Mouse (Mus musculus) forelimb bud, embryonic 11.5 days (tissue): ENCODE data around the gene Gab2.
"Not testable (repeated sequence)": the region's sequence is repeated elsewhere in the genome, so short reads cannot be mapped to it uniquely, and the experiment has no call there.

Experiments
- DNase-seq: peaks from one replicate; pipeline ENCODE4 v3.0.0-alpha.2; 2012; ENCODE audit warnings: low read depth, low spot score

Gab2 gene

DNA sequence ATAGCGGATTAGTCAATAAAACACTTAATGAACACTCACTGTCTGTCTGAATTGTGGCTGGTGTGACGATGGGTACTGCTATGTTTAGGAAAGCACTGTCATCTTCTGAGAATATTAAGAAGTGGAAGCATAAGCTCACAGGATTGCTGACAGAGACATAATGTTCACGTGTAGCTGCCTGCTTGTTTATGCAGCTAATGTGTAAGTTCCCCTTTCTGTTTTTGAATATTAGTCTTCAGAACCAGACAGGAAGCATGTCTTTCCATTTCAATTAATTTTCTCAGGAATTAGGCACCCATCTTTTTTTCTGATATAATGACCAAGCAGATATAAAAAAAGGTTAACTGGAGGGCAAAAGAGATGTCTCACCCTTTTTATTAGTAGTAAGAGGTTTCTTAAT lies 55.1 kb downstream of the Gab2 start:
- DNase-seq: no peak

DNA sequence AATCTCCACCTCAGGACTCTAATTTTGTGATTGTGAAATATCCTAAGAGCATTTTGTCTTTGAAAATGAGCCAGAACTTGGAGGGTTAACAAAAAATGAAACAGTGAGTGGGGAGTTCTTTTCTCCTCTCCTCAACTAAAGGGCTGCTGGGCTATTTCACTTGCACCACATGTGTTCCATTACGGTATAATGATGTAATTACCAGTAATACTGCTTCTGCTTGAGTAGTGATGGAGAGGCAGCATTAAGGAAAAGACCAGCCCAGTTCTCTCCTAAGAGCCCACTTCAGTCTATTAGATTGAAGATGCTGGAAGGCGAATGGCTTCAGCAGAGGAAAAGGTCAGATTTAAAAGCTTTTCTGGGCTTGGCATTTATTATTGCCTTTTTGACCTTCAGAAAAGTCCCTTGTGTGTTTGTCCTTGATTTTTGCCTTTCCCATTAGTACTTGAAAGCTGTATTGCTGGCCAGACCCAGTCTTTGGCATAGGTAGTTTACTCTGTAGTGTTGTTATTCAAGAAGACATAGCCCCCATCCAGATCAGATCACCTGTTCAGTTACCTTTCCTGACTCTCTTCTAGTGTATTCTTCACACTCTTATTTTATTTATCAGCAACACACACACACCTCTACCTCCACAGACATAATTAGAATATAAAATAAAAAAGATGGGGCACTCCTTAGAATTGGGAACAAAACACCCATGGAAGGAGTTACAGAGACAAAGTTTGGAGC lies 69.9 kb downstream of the Gab2 start:
- no peak for DNase-seq

DNA sequence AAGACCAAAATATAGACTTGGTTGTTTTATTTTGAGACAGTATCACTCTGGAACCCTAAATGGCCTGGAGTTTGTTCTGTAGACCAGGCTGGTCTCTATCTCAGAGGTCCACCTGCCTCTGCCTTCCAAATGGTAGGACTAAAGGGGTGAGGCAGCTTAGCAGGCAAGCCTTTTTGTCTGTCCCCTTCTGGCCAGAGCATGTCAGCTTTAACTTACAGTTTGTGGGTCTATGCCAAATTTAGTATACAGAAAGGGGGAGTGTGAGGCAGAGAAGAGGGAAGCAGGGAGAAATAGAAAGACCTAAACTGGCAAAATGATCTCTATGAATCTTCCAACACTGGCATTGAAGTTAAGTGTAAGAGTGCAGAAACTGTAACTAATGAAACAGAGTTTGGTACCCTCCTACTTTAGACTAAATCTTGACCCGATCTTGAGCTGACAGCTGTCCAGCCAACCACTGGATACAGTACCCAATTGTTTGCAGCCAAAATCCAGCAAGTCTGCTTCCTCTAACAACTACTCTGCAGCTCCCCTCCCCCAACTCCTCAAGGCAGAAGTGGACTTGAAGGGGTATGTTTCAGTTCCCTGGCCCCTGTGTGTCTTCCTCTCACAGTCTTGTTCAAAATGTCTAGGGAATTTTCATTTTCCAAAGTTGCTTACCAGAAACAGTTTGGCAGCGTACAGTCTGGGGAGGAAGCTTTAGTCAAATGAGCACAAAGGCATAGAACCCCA lies 73.5 kb downstream of the Gab2 start:
- DNase-seq: peak; percentile 3

DNA sequence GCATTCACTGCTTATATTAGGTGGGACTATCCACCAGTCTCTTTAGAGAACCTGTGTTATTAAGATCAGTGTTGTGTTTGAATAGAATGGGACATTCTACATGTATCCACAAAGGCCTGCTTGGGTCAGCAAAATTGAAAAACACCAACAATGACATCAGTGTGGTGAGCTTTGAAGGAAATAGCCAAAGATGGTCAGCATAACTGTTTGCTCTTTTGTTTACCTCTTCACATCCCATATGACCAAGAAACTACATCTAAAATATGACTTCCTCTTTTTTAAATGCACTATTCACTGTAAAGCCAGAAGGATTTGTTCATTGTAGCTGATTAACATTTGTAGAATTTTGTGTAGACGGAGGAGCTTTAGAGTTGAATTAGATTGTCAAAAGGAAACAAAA lies 82.9 kb downstream of the Gab2 start:
- no peak for DNase-seq

DNA sequence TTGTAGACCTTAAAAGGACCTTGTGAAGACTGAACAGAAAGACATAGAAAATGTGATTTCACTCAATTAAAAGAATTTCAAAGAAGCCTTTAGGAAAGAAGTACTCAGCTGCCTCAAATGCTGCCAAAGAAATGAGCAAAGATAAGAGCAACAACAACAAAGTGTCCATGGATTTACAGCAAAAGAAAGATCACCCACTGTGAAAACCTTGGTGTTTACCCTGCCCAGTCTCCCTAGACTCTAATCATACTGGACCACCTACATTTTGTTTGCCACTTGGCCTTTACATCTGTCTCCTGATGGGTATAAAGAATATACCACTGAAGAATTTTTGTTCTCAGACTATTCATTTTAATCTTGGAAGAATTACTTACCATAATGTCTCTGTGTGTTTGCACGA lies 89.7 kb downstream of the Gab2 start:
- no peak for DNase-seq

DNA sequence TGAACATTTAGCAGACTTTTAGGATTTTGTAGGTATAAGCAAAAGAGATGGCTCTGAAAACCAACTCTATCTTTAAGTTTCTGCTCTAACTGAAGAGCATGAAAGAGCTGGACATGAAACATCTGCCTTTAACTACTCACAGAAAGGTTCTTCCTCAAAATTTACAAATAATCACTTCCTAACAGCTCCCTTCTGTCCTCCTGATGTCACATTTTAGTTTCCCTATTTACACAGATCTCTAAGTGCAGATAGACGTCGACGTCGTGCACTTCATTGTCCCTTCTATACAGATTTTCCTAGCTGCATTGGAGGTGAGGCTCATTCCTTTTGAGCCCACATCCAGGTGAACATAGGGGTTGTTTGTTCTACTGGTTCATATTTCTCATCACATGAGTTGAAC lies 90.3 kb downstream of the Gab2 start:
- no peak for DNase-seq

DNA sequence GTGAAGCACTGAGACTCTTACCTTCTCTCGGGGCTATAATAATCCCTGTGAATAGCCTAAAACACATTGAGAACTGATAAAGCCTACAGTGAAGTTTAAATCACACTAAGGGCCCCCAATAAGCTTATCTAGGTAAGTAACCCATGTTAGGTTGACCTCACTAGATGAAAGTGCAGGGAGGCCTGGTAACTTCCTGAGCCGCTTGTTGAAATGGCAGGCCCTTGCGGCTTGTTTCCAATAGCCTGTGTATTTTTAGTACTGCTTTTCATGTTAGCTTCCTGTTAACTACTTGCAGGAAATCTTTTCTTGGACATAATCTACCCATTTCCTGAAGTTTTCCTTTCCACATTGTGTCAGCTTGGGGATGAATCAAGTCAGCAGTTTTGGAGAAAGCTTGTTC lies 90.7 kb downstream of the Gab2 start:
- DNase-seq: no peak

DNA sequence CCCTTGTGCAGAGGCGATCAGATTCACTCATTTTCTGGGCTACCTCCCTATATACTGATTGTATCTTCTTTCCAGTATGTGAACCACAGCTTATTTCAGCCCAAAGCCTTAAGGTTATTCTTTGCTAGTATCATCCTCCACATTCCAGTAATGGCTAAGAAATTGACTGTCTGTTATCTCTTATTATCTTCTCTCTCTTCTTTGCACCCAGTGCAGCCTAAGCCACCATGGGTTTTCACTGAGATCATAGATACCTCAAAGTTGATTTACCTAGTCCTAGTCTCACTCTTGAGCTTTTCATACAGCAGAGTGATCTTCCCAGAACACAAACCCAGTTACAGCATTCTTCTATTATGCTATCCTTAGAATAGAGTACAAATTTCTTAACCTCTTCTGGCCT lies 100.5 kb downstream of the Gab2 start:
- no peak for DNase-seq

DNA sequence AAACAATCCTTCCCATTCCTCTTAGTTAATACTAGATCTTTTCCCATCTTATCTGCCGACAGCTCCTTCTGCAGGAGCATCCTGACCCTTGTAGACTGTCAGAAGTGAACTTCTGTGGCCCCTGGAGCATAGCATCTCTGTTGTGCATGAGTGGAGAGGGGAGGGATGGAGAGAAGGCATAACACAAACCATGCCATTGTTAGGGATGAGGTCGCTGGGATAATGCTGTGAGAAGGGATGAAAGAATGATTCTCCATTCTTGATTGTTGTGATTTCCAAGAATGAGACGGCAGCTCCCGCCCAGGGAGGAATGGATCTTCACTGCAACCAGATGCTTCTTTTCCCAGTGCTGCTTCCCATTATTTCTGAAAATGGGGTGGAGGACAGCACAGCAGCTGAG lies 102.0 kb downstream of the Gab2 start:
- no peak for DNase-seq

DNA sequence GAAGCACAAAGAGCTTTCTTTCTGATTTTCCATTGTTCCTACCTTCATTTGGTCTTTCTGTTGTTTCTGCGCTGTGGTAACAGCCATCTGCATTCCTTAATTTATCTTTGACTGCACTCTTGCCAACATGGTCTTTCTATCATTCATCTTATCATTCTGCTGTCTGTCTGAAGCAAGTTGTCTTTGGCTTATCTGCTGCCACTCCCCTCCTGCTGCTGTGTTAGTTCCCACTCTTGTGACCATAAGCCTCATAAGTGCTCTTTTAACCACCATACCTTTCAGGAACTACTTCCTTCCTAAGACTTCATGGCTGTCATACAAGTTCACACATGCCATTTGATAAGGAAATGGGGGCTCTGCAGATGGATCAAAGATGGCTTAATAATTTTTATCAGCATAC lies 102.6 kb downstream of the Gab2 start:
- DNase-seq: no peak

DNA sequence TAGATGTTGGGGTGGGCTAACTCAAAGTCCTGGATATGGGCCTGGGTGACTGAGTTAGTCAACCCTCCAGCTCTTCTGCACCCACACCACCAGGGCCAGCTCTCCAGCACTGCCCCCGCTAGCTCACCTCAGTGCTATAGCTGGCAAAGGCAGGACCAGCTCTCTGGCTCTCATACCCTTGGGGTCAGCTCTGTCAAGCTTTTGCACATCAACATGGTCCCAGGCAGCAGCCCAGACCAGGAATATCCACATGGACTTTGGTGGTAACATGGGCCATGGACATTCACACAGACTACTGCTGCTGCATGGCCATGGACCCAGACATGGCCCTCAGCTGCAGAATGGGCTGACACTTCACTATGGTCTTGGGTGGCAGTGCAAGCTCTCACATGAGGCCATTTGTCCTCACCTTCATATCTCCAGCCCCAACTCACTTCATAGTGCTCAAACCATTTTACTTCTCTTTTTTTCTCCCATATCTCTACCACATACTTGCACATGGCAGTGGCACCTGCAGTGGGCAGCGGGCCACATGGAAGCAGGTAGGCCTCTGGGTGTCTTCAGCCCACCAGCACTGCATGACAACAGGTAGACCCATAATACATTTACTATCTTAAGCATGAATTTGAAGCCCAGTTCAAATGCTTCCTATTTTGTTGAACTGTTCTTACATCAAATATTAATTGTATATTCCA lies 106.1 kb downstream of the Gab2 start:
- DNase-seq: no peak

DNA sequence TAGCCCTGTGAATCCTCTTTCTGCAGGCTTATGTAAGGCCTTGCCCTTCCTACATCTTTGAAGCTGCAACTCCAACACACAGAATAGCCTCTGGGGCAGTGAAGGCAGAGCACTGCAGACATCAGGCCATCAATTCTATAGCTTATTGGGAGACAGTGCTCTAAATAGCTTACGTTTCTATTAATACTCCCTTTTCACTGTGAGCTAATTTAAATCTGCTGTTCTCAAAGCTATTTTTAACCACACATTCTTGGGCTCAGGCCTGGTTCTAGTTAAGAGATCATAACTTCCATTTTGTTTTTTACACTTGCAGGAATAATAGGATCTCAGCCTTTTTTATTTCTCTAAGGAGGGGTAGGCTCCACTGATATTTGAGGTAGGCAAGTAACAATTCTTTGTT lies 107.7 kb downstream of the Gab2 start:
- no peak for DNase-seq

DNA sequence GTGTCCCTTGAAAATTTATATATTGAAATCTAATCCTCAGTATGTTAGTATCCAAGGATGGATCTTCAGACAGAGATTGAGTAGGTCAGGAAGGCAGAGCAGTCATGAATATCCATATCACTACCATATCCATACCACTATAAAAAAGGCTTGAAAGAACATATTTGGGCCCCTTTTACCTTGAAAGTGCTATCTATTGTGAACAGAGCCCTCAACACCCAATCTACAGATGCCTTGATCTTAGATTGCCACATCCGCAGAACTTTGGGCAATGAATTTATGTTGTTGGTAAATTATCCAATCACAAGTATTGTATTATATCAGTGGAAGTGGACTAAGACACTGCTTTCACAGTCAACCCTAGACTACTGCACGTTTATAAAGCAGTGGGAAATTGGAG lies 122.5 kb downstream of the Gab2 start:
- no peak for DNase-seq

DNA sequence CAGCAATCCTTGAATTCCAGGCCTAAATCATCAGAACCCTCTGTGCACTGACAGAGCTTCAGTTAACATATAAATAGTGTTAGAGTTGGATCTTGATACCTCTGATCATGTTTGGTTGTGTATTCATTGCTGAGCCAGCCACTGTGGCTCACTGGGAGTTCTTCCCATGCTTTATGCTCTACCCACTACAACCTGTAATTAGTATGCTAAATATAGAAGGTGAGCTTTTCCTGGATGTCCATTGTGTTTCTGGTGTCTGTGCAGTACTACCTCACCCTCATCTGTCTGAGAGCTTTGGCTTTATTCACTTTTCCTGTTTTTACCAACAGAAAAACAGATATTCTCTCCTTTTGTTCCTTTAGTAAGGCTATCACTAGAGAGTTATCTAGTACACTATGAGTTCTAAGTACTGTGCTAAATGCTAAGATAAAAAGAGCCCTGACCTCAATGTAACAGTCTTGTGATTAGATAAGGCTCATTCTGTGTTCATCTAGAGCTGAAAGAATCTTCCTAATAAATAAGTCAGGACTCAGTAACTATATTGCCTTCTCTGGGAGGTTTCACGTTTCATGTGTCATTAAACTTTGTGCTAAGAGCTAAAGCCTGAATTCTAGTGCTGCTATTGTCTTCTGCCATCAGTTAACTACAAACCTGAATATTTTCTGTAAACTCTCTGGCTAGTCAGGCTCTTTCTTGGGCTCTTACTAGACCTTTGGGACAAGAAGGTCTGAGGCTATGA lies 127.6 kb downstream of the Gab2 start:
- DNase-seq: no peak

DNA sequence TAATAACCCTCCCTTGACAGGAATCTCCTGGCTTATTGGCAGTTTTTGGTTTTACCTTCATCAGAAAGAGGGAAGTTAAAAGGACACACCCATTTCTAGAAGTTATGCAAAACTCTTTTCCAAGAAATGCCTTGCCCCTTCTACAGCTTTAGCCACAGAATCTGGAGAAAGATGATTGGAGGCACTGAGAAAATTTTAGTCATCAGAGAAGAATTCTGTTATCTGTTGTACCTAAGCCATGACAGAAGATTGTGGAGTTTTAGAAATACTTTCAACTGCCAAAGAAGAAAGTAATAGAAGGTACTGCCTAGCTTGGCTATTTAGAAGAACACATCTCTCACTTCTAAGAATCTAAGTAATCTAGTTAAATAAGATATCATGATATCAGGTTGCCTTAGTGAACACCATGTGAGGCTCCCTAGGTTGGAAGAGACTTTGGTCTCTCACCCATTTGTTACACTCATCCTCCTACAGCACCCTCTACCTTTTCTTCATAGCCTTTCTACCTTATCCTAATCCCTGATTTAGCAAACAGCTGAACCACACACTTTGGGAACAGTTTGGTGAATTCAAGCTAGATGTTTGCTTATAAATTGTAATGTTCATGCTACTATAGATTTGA lies 128.8 kb downstream of the Gab2 start:
- no peak for DNase-seq

DNA sequence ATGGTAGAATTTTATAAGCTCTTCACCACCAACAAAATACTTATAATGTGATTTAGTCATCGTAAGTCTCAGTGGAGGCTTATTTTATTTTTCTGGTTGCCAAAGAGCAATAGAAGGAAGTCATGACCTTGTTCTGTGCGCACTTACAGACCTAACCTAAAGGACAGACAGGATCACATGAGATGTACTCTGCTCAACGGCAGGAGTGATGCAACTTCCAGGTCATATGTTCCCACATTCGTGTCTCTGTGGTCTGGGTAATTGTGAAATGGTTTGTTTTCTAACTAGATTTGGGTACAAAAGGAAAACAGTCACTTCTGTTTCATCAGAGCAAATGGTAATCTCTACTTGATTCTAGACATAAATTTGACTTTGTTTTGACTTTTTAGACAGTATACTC lies 129.7 kb downstream of the Gab2 start:
- no peak for DNase-seq

DNA sequence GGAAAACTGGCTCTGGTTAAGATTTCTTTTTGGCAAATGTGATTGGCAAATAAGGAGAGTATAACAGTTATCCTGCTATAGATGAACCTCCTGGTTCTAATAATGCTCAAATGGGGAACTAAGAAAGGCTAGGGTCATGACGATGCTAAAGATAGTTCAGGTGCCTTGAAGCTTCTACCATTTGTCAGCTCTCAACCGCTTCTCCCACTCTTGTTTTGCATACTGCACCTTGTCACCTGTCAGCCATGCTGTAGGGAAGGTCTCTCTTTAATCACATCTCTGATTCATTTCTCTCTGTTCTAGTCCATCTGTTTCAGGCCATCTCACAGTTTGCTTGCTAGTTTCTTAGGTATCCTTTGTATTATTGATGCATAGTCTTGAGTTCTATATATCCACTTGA lies 142.4 kb downstream of the Gab2 start:
- no peak for DNase-seq

DNA sequence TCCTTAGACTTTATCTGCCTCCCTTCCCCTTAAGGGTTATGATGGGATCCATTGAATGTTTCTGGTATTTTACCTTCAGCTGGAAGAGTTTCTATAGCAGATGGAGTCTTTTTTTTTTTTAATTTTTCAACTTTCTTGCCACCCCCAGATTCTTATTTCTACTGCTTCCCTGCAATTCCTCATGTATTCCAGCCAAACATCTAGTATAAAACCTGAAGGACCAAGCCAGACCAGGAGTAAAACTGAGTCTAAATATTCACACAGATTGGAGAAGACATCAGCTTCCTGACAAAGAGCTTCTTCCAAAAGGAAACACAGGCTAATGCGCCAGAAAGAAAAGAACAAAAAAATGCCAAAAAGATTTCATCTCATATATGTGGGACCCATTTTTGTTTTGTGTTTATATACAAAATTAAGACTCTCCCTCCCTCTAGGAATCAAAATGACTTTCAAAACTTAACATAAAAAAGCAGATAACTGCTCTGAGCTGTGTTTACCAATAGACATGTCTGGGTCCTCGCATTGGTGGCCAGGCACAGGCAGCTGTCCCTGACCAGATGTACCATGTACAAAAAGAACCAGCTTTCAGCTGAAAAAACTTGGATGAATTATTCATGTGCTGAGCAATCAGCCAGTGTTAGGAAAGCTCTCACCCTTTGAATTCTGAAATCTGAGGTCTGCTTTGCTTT lies 164.0 kb downstream of the Gab2 start:
- DNase-seq: no peak

DNA sequence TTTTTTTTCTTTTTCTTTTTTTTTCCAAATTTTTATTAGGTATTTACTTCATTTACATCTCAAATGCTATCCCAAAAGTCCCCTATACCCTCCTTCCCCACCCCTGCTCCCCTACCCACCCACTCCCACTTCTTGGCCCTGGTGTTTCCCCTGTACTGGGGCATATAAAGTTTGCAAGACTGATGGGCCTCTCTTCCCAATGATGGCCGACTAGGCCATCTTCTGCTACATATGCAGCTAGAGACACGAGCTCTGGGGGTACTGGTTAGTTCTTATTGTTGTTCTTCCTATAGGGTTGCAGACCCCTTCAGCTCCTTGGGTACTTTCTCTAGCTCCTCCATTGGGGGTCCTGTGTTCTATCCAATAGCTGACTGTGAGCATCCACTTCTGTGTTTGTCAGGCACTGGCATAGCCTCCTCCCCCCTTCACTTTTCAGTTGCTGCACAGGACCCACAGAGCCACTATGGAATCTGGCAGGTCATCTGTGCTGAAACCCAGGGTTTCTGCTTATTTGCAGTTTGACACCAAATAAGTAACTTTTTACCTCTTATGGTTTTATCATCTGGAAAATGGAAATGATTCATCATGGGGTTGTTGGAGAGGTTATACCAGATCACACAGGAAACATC lies 164.7 kb downstream of the Gab2 start:
- DNase-seq: not testable (repeated sequence)

DNA sequence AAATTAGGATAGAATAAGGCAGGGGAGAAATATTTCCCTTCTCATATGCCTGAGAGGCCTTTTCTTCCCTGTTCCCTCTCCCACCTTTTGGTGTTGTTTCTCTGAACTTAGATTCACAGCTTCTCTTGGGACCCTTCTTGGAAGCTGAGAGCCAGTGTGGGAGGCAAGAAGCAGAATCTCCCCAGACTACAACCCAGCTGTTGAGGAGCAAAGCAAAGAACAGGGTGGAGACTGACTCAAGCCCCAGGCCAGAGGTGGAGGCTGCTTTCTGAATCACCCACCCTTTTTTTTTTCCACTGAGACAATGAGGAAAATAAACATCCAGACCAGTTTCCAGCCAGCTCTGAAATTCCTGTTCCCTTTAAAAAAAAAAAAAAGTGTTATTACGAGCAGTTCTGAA lies 166.3 kb downstream of the Gab2 start:
- DNase-seq: no peak

DNA sequence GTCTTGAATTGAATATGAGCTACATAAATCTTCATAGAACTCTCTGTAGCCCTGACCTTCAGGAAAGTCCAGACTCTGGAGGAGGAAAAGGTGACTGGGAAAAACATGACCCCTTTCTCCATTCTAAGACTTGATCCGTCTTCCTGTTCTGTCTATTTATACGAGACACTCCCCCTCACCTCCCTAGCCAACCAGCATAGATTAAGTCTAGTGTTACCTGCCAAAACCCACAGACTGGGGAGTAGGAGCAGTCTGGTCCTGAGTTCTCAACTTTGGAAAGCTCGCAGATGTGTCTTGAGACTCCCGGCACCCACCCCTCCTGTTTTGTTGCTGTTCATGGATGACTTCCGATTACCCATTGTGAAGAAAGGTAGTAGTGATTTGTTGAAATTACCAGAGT lies 166.8 kb downstream of the Gab2 start:
- no peak for DNase-seq
